Mouse (Mus musculus) embryonic facial prominence, embryonic 13.5 days (tissue): Measurements from ENCODE around the gene Dapk1. TPM values are rescaled to one million over a fixed set of nuclear protein-coding genes. Genes with fewer than 3 reads are reported as not detected.

Source experiments
- ATAC-seq: fragments of 200-750 bp; cut with Nextera tagmentation; 2 replicates; pipeline ENCODE4 v1.8.0; 2017; ENCODE audit warnings: low read depth; ENCODE audit not compliant: insufficient number of reproducible peaks, insufficient read depth, low FRiP score, low TSS enrichment
- H3K27ac ChIP-seq: fragments of 300-500 bp; sonication (generic); 2 replicates; pipeline ENCODE4 v1.5.1; 2015; ENCODE audit warnings: moderate library complexity, mild to moderate bottlenecking, inconsistent platforms
- H3K27me3 ChIP-seq: fragments of 300-500 bp; sonication (generic); 2 replicates; pipeline ENCODE4 v1.6.1; 2015; ENCODE audit warnings: mild to moderate bottlenecking, inconsistent platforms
- H3K36me3 ChIP-seq: fragments of 300-500 bp; sonication (generic); 2 replicates; pipeline ENCODE4 v1.6.1; 2015; ENCODE audit warnings: mild to moderate bottlenecking, inconsistent platforms
- H3K4me1 ChIP-seq: fragments of 300-500 bp; sonication (generic); 2 replicates; pipeline ENCODE4 v1.6.1; 2015; ENCODE audit warnings: inconsistent platforms
- H3K4me2 ChIP-seq: fragments of 300-500 bp; sonication (generic); 2 replicates; pipeline ENCODE4 v1.6.1; 2015; ENCODE audit warnings: moderate library complexity, mild to moderate bottlenecking, inconsistent platforms
- H3K4me3 ChIP-seq: fragments of 300-500 bp; sonication (generic); 2 replicates; pipeline ENCODE4 v1.5.1; 2015; ENCODE audit warnings: mild to moderate bottlenecking, inconsistent platforms
- H3K9ac ChIP-seq: fragments of 300-500 bp; sonication (generic); 2 replicates; pipeline ENCODE4 v1.6.1; 2015; ENCODE audit warnings: mild to moderate bottlenecking, inconsistent platforms
- H3K9me3 ChIP-seq: fragments of 300-500 bp; sonication (generic); 2 replicates; pipeline ENCODE4 v1.6.1; 2016; ENCODE audit warnings: inconsistent platforms
- WGBS: fragments of 180-500 bp; shearing (Covaris S2); methylation state at CpG from one replicate; pipeline ENCODE4 v1.1.7; 2015; ENCODE audit warnings: mixed read lengths; 5-methylcytosine and 5-hydroxymethylcytosine counted together
- polyA plus RNA-seq: library from polyadenylated mRNA; unstranded; fragments of >200 nt; fragmentation: Nextera tagmentation; extraction: Ambion mirVana; gene quantifications from 2 replicates; pipeline ENCODE4 v1.2.1, GENCODE M21; 2015

Gene Dapk1
- polyA plus RNA-seq, 1 experiment from 2014 or later = 19.2 TPM

DNA sequence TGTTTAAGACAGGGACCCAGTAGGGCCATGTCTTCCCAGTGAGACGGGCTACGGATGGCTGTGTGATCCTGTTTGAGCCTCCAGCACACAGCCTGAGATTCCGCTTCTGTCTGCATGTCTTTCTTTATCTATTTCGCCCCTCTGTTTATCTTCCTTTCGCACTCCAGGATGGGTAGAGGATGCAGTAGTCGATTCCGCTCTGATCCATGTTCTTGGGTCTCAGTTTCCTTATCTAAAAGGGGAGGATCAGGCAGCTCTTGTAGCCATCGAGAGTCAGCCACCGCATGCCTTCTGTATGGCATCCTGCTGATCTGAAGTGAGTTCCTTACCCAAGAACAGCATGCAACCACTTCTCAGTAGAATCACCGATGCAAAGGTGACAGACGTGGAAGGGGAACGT lies 143.6 kb downstream of the Dapk1 start:
- ATAC-seq = no peak

DNA sequence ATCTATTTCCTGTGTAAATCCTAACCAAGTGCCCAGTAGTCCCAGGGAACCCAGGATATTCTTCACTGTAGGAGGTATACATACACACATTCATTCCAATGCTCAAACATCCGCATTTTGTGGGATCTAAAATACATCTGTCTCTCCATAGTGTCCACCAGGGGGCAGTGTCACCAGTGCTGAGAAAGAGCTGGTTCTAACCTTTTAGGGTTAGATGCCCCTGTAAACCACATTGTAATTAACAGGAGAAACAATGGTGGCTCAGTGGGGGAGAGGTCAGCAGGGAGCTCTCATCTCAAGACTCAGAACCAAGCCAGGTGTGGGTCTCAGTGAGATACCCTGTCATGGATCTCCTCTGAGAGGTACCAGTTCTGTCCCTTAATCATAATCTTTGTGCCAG lies 144.5 kb downstream of the Dapk1 start:
- Histone ChIP-seq H3K27ac (no peak overlapping the region), H3K36me3 (peaks cover 46% of the 10 kb centered on the region)

More for the DNA sequence above, 143.6 kb downstream of the Dapk1 start:
- no peaks in the 10 kb centered on the region for H3K9me3 ChIP-seq
- no peaks in the 10 kb centered on the region for H3K27me3 ChIP-seq
- H3K27ac ChIP-seq = no peak overlapping the region
- no peak overlapping the region for H3K4me2 ChIP-seq
- no peak overlapping the region for H3K9ac ChIP-seq
- H3K4me1 ChIP-seq = no peaks in the 10 kb centered on the region
- H3K36me3 ChIP-seq = peaks cover 47% of the 10 kb centered on the region
- no peak overlapping the region for H3K4me3 ChIP-seq
- WGBS = 92% methylated on average over 12 of the region's 12 CpGs

DNA sequence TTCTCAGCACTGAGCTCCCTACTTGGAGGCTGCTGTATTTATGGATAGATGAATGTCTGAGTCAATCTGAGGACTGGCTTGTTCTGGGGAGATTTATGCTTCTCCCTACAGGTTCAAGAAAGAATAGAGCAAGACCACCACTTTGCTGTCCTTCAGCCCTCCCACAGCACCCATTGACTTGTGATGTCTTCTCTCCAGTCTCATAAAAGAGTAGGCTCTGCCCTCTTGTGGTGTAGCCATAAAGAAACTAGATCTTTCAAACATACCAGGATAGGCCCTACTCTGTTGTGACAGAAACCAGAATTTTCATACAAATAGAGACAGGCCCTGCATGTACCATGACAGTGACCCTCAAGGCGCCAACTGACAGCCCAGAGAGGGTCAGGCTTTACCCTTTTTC lies 145.5 kb downstream of the Dapk1 start:
- no peaks in the 10 kb centered on the region for H3K9me3 ChIP-seq
- H3K36me3 ChIP-seq = peaks cover 47% of the 10 kb centered on the region
- no peak for ATAC-seq
- H3K4me3 ChIP-seq = no peak overlapping the region
- no peaks in the 10 kb centered on the region for H3K4me1 ChIP-seq
- 88% methylated on average over 1 of the region's 1 CpGs for WGBS
- H3K27me3 ChIP-seq = no peaks in the 10 kb centered on the region
- no peak overlapping the region for H3K27ac ChIP-seq
- no peak overlapping the region for H3K9ac ChIP-seq
- no peak overlapping the region for H3K4me2 ChIP-seq

More for the DNA sequence above, 144.5 kb downstream of the Dapk1 start:
- Histone ChIP-seq H3K4me2 (no peak overlapping the region), H3K4me3 (no peak overlapping the region), H3K9ac (no peak overlapping the region), H3K9me3 (no peaks in the 10 kb centered on the region), H3K27me3 (no peaks in the 10 kb centered on the region), H3K4me1 (no peaks in the 10 kb centered on the region)
- 30% methylated on average over 1 of the region's 1 CpGs for WGBS
- ATAC-seq = no peak

DNA sequence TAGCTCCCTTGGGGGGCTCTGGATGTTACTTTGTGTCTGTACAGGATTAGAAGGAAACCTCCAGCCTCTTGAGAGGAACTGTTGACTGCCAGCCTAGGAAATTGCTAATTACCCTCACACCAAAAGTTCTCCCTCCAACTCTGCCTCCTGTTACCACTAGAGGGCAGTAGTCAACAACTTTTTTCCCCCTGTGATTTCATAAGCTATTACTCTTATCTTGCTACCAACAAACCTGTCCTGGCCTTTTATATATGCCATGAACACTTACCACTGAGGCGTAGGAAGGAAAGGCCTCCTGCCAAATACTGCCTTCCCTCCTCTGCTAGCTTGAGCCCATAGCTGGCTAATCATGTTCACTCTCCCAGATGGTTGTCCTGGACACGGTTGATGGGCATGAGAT lies 146.8 kb downstream of the Dapk1 start:
- no peak overlapping the region for H3K4me2 ChIP-seq
- H3K36me3 ChIP-seq = peaks cover 60% of the 10 kb centered on the region
- no peak for ATAC-seq
- no peaks in the 10 kb centered on the region for H3K9me3 ChIP-seq
- H3K27ac ChIP-seq = no peak overlapping the region
- no peaks in the 10 kb centered on the region for H3K4me1 ChIP-seq
- H3K27me3 ChIP-seq = no peaks in the 10 kb centered on the region
- H3K4me3 ChIP-seq = no peak overlapping the region
- H3K9ac ChIP-seq = no peak overlapping the region
- 89% methylated on average over 2 of the region's 2 CpGs for WGBS

DNA sequence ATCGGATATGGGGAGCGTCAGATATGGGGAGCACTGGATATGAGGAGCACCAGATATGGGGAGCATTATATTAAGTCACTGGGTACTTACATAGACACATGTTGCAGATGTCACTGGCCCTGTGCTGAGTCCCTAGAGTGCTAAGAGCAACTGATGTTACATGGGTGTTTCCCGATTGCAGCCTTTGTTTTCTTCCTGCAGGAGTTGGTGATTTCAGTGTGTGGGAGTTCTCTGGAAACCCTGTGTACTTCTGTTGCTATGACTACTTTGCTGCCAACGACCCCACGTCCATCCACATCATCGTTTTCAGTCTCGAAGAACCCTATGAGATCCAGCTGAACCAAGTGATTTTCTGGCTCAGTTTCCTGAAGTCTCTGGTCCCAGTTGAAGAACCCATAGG lies 149.2 kb downstream of the Dapk1 start:
- WGBS = 89% methylated on average over 7 of the region's 7 CpGs
- Histone ChIP-seq H3K27me3 (no peaks in the 10 kb centered on the region), H3K9me3 (no peaks in the 10 kb centered on the region), H3K27ac (no peak overlapping the region), H3K36me3 (peaks cover 67% of the 10 kb centered on the region), H3K4me2 (no peak overlapping the region), H3K9ac (no peak overlapping the region), H3K4me1 (no peaks in the 10 kb centered on the region), H3K4me3 (no peak overlapping the region)
- ATAC-seq = no peak

DNA sequence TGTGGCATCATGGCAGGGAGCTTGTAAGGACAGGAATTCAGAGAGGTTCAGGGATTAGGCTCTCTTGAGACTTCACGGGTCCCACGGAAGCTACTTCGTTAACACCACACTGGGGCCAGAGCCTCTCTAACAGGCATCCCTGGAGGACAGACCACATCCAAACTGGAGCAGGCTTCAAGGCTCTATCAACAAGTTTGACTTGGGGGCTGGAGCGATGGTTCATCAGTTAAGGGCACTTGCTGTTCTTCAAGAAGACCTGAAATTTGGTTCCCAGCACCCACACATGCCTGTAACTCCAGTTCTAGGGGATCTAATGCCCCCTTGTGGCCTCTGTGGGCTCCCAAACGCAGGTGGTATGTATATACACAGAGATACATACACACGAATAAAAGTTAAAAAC lies 151.5 kb downstream of the Dapk1 start:
- no peak overlapping the region for H3K27ac ChIP-seq
- no peak for ATAC-seq
- no peak overlapping the region for H3K4me3 ChIP-seq
- no peak overlapping the region for H3K4me2 ChIP-seq
- no peaks in the 10 kb centered on the region for H3K4me1 ChIP-seq
- no peak overlapping the region for H3K9ac ChIP-seq
- H3K27me3 ChIP-seq = no peaks in the 10 kb centered on the region
- H3K9me3 ChIP-seq = no peaks in the 10 kb centered on the region
- WGBS = 97% methylated on average over 6 of the region's 6 CpGs
- H3K36me3 ChIP-seq = peaks cover 66% of the 10 kb centered on the region

DNA sequence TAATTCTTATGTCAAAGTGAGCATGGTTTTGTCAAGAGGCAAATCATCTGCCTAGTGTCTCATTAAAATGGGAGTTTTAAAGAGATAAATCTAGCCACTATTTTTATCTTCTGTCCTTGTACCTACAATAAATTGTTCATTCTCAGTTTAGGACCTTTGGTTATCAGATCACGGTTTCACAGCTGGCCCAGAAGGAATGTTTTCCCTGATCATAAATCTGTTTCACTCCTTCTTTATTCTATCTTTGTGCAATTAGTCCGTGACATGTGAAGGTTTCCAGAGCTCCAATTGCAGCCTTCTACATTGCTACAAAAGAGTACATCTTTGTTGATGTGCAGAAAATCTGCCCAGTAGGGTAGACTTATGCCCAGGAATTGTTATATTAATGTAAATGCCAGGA lies 153.5 kb downstream of the Dapk1 start:
- no peak for ATAC-seq
- Histone ChIP-seq H3K9ac (no peak overlapping the region), H3K27me3 (no peaks in the 10 kb centered on the region), H3K36me3 (peaks cover 49% of the 10 kb centered on the region), H3K4me3 (no peak overlapping the region), H3K27ac (no peak overlapping the region), H3K9me3 (no peaks in the 10 kb centered on the region), H3K4me1 (no peaks in the 10 kb centered on the region), H3K4me2 (no peak overlapping the region)
- WGBS = 76% methylated on average over 2 of the region's 2 CpGs

DNA sequence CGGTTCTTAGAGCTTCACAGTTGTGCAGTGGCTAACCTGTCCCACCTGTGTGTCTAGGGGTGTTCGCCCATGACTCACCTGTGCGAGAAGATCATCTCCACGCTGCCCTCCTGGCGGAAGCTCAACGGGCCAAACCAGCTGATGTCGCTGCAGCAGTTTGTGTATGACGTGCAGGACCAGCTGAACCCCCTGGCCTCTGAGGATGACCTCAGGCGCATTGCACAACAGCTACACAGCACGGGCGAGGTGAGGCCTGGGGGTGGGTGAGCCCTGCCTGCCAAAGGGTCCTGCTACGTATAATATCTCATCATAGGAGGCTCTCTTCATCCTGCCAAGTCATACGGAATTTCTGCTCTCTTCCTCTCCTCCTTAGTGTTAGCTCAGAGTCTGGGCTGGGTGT lies 155.5 kb downstream of the Dapk1 start:
- H3K9ac ChIP-seq = no peak overlapping the region
- H3K27ac ChIP-seq = no peak overlapping the region
- H3K4me2 ChIP-seq = no peak overlapping the region
- H3K9me3 ChIP-seq = no peaks in the 10 kb centered on the region
- H3K4me3 ChIP-seq = no peak overlapping the region
- ATAC-seq = no peak
- H3K27me3 ChIP-seq = no peaks in the 10 kb centered on the region
- H3K4me1 ChIP-seq = no peaks in the 10 kb centered on the region
- WGBS = 84% methylated on average over 13 of the region's 13 CpGs
- H3K36me3 ChIP-seq = peaks cover 51% of the 10 kb centered on the region

DNA sequence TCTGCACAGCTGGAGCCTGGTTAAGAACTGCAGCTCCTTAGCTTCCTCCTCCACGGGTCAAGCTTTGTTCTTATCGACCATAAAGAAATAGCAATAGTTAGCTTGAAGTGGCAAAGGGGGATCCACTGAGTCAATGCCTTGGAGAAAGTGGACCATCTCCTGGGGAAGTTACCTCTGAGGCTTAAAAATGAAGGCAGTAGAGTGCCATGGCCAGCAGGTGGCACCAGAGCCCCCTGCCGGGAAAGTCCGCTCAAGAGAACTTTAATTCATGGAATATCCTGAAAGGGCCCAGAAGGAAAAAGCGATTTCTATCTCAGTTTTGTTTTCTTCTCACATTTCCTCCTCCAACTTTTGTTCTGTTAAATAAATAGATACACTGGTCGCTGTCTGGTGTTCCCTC lies 157.4 kb downstream of the Dapk1 start:
- Histone ChIP-seq H3K36me3 (peaks cover 47% of the 10 kb centered on the region), H3K4me1 (no peaks in the 10 kb centered on the region), H3K9me3 (no peaks in the 10 kb centered on the region), H3K9ac (no peak overlapping the region), H3K27ac (no peak overlapping the region), H3K27me3 (no peaks in the 10 kb centered on the region), H3K4me2 (no peak overlapping the region), H3K4me3 (no peak overlapping the region)
- WGBS = 31% methylated on average over 6 of the region's 6 CpGs
- ATAC-seq = no peak

DNA sequence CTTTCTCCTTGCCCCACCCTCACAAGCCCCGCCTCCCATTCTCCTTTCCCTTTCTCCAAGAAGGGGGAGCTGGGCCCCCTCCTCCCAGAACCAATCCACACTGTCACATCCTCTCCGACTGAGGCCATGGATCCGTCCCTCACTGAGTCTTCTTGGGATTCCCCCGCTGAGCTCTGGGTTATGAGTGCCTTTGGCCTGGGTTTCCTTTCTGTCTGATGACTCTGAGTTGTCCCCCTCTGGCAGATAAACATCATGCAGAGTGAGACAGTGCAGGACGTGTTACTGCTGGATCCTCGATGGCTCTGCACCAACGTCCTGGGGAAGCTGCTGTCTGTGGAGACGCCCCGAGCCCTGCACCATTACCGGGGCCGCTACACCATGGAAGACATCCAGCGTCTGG lies 158.6 kb downstream of the Dapk1 start:
- H3K4me1 ChIP-seq = no peaks in the 10 kb centered on the region
- 95% methylated on average over 12 of the region's 12 CpGs for WGBS
- ATAC-seq = 0 out of 2 replicates have a peak, but pooled peaks have one; percentile 16

DNA sequence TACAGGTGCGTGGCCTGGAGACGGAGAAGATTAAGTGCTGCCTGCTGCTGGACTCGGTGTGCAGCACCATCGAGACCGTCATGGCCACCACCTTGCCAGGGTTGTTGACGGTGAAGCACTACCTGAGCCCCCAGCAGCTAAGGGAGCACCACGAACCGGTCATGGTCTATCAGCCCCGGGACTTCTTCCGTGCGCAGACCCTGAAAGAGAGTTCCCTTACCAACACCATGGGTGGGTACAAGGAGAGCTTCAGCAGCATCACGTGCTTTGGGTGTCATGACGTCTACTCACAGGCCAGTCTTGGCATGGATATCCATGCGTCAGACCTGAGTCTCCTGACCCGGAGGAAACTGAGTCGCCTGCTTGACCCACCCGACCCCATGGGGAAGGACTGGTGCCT lies 159.4 kb downstream of the Dapk1 start:
- no peak overlapping the region for H3K4me2 ChIP-seq
- H3K9ac ChIP-seq = no peak overlapping the region
- no peak overlapping the region for H3K4me3 ChIP-seq
- H3K36me3 ChIP-seq = peaks cover 46% of the 10 kb centered on the region
- H3K27me3 ChIP-seq = no peaks in the 10 kb centered on the region
- ATAC-seq = peak; percentile 54; the same call in 1 of the 2 replicates
- H3K4me1 ChIP-seq = no peaks in the 10 kb centered on the region
- no peaks in the 10 kb centered on the region for H3K9me3 ChIP-seq
- no peak overlapping the region for H3K27ac ChIP-seq
- 94% methylated on average over 17 of the region's 17 CpGs for WGBS

More for the DNA sequence above, 158.6 kb downstream of the Dapk1 start:
- no peak overlapping the region for H3K4me3 ChIP-seq
- H3K9me3 ChIP-seq = no peaks in the 10 kb centered on the region
- H3K27me3 ChIP-seq = no peaks in the 10 kb centered on the region
- peaks cover 46% of the 10 kb centered on the region for H3K36me3 ChIP-seq
- H3K9ac ChIP-seq = no peak overlapping the region
- no peak overlapping the region for H3K4me2 ChIP-seq
- H3K27ac ChIP-seq = no peak overlapping the region

DNA sequence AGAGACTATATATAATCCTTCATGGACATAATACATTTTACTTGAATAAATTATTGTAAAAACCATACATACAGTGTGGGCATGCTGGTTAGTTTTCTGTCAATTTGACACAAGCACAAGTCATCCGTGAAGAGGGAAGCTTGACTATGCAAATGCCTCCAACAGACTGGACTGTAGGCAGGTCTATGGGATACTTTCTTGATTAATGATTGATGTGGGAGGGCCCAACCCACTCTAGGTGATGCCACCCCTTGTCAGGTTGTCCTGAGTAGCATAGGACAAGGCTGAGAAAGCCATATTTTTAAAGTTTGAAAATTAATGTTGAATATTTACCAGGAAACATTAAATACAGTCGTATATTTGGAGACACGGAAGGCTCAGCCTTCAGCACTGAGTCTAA lies 178.8 kb downstream of the Dapk1 start:
- no peaks in the 10 kb centered on the region for H3K4me1 ChIP-seq
- no peak overlapping the region for H3K4me2 ChIP-seq
- no peak overlapping the region for H3K27ac ChIP-seq
- no peak overlapping the region for H3K4me3 ChIP-seq
- 86% methylated on average over 3 of the region's 3 CpGs for WGBS
- no peaks in the 10 kb centered on the region for H3K36me3 ChIP-seq
- H3K27me3 ChIP-seq = no peaks in the 10 kb centered on the region
- H3K9ac ChIP-seq = no peak overlapping the region
- ATAC-seq = no peak
- H3K9me3 ChIP-seq = no peaks in the 10 kb centered on the region

DNA sequence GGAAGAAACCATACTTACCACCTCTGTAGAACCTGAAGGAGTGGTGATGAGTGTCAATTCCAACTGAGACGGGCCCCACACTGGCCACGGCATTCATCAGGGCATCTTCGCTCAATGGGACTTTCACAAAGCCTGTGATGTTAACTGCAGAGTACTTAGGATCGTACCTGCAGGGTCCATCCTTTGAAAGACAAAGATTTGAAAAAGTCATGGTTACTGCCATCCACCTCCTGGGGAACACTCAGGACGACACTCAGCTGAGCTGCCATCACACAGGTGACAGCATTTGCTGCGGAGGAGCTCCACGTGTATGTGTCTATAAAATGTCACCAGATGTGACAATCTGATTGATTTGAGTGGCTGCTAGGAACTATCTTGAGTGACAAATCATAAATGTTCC lies 181.6 kb downstream of the Dapk1 start:
- no peak overlapping the region for H3K27ac ChIP-seq
- H3K9me3 ChIP-seq = no peaks in the 10 kb centered on the region
- no peak overlapping the region for H3K4me2 ChIP-seq
- no peak overlapping the region for H3K4me3 ChIP-seq
- H3K4me1 ChIP-seq = no peaks in the 10 kb centered on the region
- no peak for ATAC-seq
- H3K9ac ChIP-seq = no peak overlapping the region
- H3K27me3 ChIP-seq = no peaks in the 10 kb centered on the region
- H3K36me3 ChIP-seq = no peaks in the 10 kb centered on the region
- 89% methylated on average over 7 of the region's 7 CpGs for whole genome bisulfite sequencing
